Mouse (Mus musculus) cerebellum, adult 11-12 months (tissue): ENCODE measurements around the gene Gm42421.

Experiments
- DNase-seq: peaks from one replicate; pipeline ENCODE4 v3.0.0; 2022

The Gm42421 gene

GRCm38 (mm10) chr5:143941588-143941987, 13.6 kb downstream of the Gm42421 start:
- no peak for DNase-seq

DNA sequence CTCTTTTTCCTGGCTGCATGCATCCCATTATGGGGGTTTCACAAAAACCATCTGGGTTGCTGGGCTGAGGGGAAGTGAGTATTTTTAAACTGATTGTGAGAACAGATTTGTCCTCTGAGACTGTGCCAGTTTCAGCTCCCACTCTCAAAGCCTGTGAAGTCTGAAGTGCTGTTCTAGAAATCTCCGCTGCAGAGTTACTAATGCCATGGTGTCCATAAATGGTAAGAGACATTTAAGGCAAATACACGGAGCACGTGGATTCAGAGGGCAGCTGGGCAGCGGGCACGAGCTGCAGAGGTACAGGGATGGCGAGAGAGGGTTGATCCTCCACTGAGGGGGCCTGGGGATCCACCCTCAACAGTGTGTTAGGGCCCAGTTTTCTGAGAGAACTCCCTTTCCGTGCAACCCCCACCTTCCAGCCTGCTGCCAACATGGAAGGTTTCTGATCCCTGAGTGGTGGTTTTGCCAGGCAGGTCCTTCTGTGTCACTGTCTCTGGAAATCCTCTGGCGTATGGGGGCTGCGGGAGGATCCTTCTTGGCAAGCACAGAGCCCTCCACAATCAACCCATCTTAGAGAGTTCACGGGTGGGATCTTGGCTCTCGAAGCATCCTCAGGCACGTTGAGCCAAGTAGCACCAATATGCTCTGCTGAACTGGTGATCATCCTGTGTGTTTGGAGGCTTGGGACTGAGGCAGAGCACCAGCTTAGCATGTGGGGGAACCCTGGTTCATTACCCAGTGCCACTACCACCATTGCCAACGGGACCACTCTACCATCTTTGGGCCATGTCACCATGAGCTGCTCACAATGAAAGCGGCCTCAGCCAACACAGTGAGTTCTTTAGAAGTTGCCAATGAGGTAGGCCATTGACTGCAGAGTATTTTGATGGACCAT, 15.5 kb downstream of the Gm42421 start:
- DNase-seq: no peak

DNA sequence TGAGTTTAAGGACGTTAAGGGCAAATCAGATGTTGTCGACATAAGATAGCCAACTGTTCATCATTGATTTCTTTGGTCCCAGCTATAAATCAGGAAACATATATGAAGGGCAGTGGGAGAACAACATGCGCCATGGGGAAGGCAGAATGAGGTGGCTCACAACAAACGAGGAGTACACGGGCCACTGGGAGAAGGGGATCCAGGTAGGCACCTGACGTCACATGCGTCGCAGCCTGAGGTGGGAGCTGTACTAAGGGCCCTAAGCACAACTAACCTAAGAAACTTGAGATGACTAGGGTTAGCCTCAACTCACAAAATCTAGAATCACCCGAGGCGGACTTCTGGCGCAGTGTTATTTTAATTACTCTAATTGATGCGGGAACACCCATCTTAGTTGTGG, 20.4 kb downstream of the Gm42421 start:
- no peak for DNase-seq

DNA sequence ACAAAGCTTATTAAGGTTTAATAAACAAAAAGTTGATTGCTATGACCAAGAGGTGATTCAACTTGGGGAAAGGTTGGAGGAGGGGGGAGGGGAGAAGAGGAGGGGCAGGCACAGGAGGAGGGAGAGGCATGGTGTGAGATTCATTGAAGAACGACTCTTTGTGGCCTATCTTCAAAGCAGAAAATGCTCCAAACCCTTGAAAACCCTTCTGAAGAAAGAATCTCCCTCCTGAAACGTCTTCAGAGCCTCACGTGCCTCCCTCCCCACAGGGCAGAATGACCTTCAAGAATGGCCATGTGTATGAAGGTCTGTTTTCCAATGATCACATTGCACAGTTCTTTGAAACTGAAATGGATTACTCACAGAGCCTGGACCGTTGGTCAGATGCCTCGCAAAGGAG, 22.0 kb downstream of the Gm42421 start:
- DNase-seq: no peak

DNA sequence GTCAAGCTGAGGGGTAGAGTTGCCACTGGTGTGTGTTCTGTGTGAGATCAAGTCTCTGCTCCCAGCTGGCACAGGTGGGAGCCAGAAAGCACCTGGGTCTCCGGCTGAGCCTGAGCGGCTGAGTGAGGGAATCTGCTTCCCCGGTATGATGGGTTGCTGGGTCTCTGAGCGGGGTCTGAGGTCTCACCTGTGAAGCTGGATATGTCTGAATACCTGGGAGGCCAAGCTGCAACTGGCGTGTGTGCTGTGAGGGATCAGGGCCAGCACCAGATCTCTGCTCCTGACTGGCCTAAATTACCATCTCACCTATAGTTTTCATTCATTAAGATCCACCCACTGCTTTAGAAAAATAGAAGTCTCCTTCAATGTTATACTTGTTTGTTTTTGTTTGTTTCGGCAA, 29.1 kb downstream of the Gm42421 start:
- DNase-seq: no peak

DNA sequence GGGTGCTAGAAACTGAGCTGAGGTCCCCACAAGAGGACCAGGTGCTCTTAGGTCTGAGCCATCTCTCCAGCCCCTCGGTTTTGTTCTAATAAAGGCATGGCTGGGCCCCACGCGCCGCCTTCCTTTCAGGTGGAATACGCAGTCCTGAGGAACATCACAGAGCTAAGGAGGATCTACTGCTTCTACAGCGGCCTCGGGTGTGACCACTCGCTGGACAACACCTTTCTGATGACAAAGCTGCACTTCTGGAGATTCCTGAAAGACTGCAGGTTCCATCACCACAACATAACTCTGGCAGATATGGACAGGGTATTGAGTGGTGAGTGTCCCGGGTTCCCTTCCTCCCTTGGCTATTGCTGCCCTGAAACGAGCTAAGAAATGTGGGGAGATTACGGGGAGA, 31.6 kb downstream of the Gm42421 start:
- DNase-seq: no peak

DNA sequence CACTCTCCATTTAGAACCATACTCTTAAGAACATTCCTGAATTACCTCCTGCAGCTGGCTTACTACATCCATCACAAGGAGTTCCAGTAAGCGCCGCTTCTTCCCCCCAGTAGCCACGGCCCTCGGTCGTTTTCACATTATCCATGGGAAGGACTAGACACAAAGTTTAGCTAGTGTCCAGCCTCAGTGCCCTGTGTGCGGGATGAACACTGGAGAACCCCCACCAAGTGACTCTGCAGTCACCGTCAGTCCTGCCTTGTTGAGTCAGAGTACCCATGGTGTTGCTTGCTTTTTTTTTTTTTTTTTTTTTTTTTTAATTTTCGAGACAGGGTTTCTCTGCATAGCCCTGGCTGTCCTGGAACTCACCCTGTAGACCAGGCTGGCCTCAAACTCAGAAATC, 33.2 kb downstream of the Gm42421 start:
- no peak for DNase-seq

DNA sequence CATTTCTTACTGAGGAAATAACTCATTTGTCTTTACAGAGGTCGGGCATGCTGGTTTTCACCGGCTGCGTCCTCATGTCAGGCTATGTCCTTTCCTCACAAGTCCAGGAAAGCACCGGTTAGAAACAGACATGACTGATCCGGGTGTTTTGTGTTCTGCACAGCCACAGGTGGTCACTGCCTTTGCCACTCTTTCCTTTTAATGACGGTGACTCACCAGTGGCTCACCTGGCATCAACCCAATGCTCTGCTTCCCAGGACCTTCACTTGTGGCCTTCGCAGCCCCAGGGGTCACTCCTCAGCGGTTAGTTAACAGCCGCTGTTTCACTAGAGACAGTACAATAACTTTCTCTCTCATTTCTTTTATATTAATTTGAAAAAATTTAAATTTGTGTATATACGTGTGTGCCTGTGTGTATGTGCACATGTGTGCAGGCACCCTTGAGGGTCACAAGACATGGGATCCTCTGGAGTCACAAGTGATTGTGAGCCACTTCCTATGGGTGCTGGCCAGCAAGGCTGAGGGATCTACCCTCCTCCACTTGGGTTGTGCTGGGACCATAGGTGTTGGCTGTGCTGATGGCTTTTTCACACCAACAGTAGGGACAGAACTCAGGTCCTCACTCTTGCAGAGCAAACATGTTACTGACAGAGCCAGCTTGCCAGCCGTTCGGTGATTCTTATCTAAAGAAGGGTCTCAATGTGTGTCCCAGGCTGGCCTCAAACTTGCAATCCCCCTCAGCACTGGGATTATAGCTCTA, 37.8 kb downstream of the Gm42421 start:
- no peak for DNase-seq

DNA sequence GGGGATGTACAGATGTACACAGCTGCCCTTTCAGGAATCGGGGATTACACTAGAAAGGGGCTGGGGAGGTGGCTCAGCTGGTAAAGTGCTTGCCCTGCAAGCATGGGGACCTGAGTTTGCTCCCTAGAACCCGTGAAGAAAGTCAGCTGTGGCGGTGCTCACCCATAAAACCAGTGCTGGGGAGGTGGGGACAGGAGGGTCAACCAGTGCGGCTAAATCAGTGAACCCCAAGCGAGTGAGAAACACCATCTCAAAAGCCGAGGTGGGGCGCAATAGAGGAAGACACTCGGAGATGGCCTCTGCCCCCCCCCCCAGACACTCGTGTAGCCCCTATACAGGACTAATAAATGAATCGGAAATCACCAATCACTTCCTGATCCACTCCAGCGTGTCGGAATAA, 38.7 kb downstream of the Gm42421 start:
- no peak for DNase-seq

- DNase-seq: no peak
Observed at GRCm38 (mm10) chr5:143972628-143973027, 44.7 kb downstream of the Gm42421 start.

- DNase-seq: peak; percentile 33
Observed at GRCm38 (mm10) chr5:143974931-143975630, 47.1 kb downstream of the Gm42421 start.

- DNase-seq: no peak
Observed at GRCm38 (mm10) chr5:143975631-143975933, 47.6 kb downstream of the Gm42421 start.

DNA sequence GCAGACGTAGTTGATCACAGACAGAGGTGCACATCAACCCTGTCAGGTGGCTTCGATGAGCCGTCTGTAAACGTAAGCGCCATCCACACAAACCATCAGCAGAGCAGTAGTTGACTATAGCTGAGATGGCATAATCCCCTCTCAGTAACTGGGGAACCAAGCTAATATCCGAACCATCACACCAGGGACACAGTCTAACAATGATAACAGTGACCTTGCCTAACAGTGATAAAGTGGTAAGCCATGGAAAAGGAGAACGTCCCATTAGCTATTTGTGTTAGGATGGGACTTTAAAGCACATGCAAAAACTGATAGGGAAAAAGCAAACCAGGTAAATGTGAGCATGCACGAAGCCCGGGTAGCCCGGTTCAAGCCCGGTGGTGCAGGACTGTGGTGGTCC, 48.3 kb downstream of the Gm42421 start:
- DNase-seq: no peak

DNA sequence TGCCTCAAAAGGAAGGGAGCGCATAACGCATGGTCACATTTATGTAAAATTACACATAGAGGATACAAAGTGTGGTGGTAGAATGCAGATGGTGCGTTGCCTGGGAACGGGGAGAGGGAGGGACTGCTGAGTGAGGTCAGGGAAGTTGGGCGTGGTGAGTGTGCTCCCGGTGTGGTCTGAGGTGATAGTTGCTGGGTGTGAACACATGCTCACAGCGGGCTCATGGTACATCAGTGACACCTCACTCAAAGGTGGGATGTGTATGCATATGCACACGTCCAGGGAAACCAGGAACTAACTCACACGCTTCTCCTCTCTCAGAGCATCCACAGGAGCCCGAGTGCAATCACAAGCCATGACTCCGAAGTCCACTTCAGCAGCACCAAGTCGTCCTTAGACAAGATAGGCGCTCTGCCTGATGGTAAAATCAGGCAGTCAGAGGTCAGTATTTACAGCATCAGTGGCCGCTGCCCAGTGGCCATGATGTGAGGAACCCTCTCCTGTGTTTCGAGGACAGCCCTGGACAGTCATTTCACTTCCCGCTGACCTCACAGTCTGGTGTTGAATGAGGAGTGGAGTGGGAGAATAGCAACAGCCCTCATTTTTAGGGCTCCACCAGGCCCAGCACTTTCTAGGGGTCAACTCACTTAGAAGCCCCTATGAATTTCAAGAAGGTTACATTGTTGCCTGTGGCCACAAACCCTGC, 48.9 kb downstream of the Gm42421 start:
- DNase-seq: no peak

DNA sequence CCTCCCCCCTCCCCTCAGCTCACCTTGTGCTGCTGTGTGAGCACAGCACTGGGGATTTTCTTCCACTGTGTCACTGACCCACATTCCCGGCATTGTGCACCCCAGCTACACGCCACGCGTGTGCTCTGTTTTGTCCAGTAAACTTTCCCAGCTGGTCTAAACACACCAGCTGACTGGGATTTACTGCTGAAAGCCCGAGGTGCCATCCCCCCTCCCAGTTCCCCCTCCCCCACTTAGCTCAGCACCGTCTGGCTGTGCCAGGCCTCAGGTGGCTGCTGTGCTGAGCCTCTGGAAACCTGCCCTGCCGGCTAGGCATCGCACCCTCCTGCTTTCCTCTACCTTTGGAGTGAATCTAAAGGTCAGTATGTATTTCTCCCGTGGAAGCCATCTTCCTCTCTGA, 52.9 kb downstream of the Gm42421 start:
- DNase-seq: no peak

GRCm38 (mm10) chr5:143982361-143982760, 54.4 kb downstream of the Gm42421 start:
- DNase-seq: no peak

GRCm38 (mm10) chr5:143985381-143985780, 57.4 kb downstream of the Gm42421 start:
- no peak for DNase-seq
